Mouse (Mus musculus) liver, postnatal 0 days (tissue): ENCODE results near the gene Zfp791. TPM values are rescaled to one million over a fixed set of nuclear protein-coding genes. Genes with fewer than 3 reads are reported as not detected.
A peak's percentile ranks its signal among the peaks of the same experiment; 100 is the strongest.

Source experiments
- ATAC-seq: fragments of 200-750 bp; cut with Nextera tagmentation; 2 replicates; pipeline ENCODE4 v1.8.0; 2017; ENCODE audit warnings: mild to moderate bottlenecking, moderate library complexity
- DNase-seq: peaks from one replicate; pipeline ENCODE4 v3.0.0-alpha.2; 2016
- H3K27ac ChIP-seq: fragments of 300-500 bp; sonication (generic); 2 replicates; pipeline ENCODE4 v1.5.1; 2014; ENCODE audit warnings: antibody characterized with exemption, moderate library complexity, mild to moderate bottlenecking, low read depth
- H3K27me3 ChIP-seq: fragments of 300-500 bp; sonication (generic); 2 replicates; pipeline ENCODE4 v1.6.1; 2014; ENCODE audit warnings: low read length, control low read depth, mixed read lengths; ENCODE audit not compliant: insufficient read depth
- H3K36me3 ChIP-seq: fragments of 300-500 bp; sonication (generic); replicated peaks from 2 replicates; pipeline ENCODE4 v1.6.1; 2014; ENCODE audit warnings: mild to moderate bottlenecking, control low read depth, low read length, moderate library complexity, mixed read lengths; ENCODE audit not compliant: insufficient read depth
- H3K4me1 ChIP-seq: fragments of 300-500 bp; sonication (generic); 2 replicates; pipeline ENCODE4 v1.6.1; 2014; ENCODE audit warnings: antibody characterized with exemption, mild to moderate bottlenecking, control low read depth; ENCODE audit not compliant: insufficient read depth
- H3K4me2 ChIP-seq: fragments of 300-500 bp; sonication (generic); 2 replicates; pipeline ENCODE4 v1.6.1; 2014; ENCODE audit warnings: low read depth, mild to moderate bottlenecking, low read length, moderate library complexity, mixed read lengths
- H3K4me3 ChIP-seq: fragments of 300-500 bp; sonication (generic); 2 replicates; pipeline ENCODE4 v1.5.1; 2014; ENCODE audit warnings: low read depth, low read length
- H3K9ac ChIP-seq: fragments of 300-500 bp; sonication (generic); replicated peaks from 2 replicates; pipeline ENCODE4 v1.6.1; 2014; ENCODE audit warnings: mild to moderate bottlenecking, moderate library complexity
- H3K9me3 ChIP-seq: fragments of 300-500 bp; sonication (generic); 2 replicates; pipeline ENCODE4 v1.6.1; 2016; ENCODE audit warnings: mild to moderate bottlenecking, control low read depth, low read length, mixed read lengths
- CTCF ChIP-seq: sonication (generic); IDR thresholded peaks from 2 replicates; pipeline ENCODE4 v1.5.1; 2016; ENCODE audit warnings: antibody characterized with exemption, low read depth
- EP300 ChIP-seq: IDR thresholded peaks from 2 replicates; pipeline ENCODE4 v1.6.1; 2016; ENCODE audit warnings: antibody characterized with exemption, low read depth, mild to moderate bottlenecking
- WGBS: fragments of 180-500 bp; shearing (Covaris S2); extraction: QIAGEN DNeasy Blood & Tissue Kit; methylation state at CpG from one replicate; pipeline ENCODE4 v1.1.7; 2014; ENCODE audit not compliant: insufficient replicate concordance; 5-methylcytosine and 5-hydroxymethylcytosine counted together
- polyA plus RNA-seq: library from polyadenylated mRNA; unstranded; fragments of >200 nt; fragmentation: Nextera tagmentation; extraction: Ambion mirVana; gene quantifications from 2 replicates; pipeline ENCODE4 v1.2.1, GENCODE M21; 2015

The Zfp791 gene
- polyA plus RNA-seq, 1 experiment from 2014 or later, result 5.2 TPM

GRCm38 (mm10) chr8:85119052-85119981 lies 3.6 kb downstream of the Zfp791 start:
- peak overlapping the region; percentile 72 for H3K27ac ChIP-seq
- peak; percentile 80 for ATAC-seq

GRCm38 (mm10) chr8:85116984-85117383 lies 5.9 kb downstream of the Zfp791 start:
- ATAC-seq, result peak; percentile 62
- peak overlapping the region; percentile 56 for H3K4me2 ChIP-seq

More at GRCm38 (mm10) chr8:85119052-85119981, 3.6 kb downstream of the Zfp791 start:
- 0 out of 2 replicates have a peak, but pooled peaks cover 4% of the 10 kb centered on the region for H3K36me3 ChIP-seq
- peak; percentile 83 for DNase-seq
- no peaks in the 10 kb centered on the region for H3K27me3 ChIP-seq
- H3K9me3 ChIP-seq, result no peaks in the 10 kb centered on the region
- peak overlapping the region; percentile 60 for H3K4me2 ChIP-seq
- peak overlapping the region; percentile 62 for H3K9ac ChIP-seq
- 11% methylated on average over 37 of the region's 37 CpGs for WGBS
- H3K4me1 ChIP-seq, result peaks cover 3% of the 10 kb centered on the region; the same call in 1 of the 2 replicates
- TF ChIP-seq EP300, result no peak
- TF ChIP-seq CTCF, result peak; percentile 41
- peak overlapping the region; percentile 49 for H3K4me3 ChIP-seq

GRCm38 (mm10) chr8:85115501-85115900 lies 7.4 kb downstream of the Zfp791 start:
- no peak overlapping the region for H3K4me3 ChIP-seq
- DNase-seq, result no peak
- peak overlapping the region; percentile 56; the same call in 1 of the 2 replicates for H3K4me2 ChIP-seq
- H3K9ac ChIP-seq, result no peak overlapping the region
- H3K27me3 ChIP-seq, result no peaks in the 10 kb centered on the region
- no peak overlapping the region for H3K27ac ChIP-seq
- peaks cover 3% of the 10 kb centered on the region; the same call in 1 of the 2 replicates for H3K4me1 ChIP-seq
- TF ChIP-seq CTCF, result no peak
- TF ChIP-seq EP300, result no peak
- no peak for ATAC-seq
- peaks cover 3% of the 10 kb centered on the region for H3K9me3 ChIP-seq
- peaks cover 30% of the 10 kb centered on the region for H3K36me3 ChIP-seq
- WGBS, result 73% methylated on average over 4 of the region's 4 CpGs

More at GRCm38 (mm10) chr8:85116984-85117383, 5.9 kb downstream of the Zfp791 start:
- Histone ChIP-seq H3K9ac (no peak overlapping the region), H3K9me3 (no peaks in the 10 kb centered on the region; the same call in 1 of the 2 replicates), H3K36me3 (peaks cover 15% of the 10 kb centered on the region), H3K4me1 (peaks cover 3% of the 10 kb centered on the region; the same call in 1 of the 2 replicates), H3K27ac (peak overlapping the region; percentile 68), H3K4me3 (peak overlapping the region; percentile 11), H3K27me3 (no peaks in the 10 kb centered on the region)
- TF ChIP-seq EP300 (peak; percentile 71), CTCF (no peak)
- no peak for DNase-seq
- WGBS, result 57% methylated on average over 7 of the region's 7 CpGs

GRCm38 (mm10) chr8:85113241-85113640 lies 9.7 kb downstream of the Zfp791 start:
- TF ChIP-seq CTCF (no peak), EP300 (no peak)
- peaks cover 8% of the 10 kb centered on the region for H3K9me3 ChIP-seq
- H3K36me3 ChIP-seq, result peaks cover 39% of the 10 kb centered on the region
- no peak for ATAC-seq
- no peak overlapping the region for H3K9ac ChIP-seq
- DNase-seq, result no peak
- H3K4me2 ChIP-seq, result no peak overlapping the region
- H3K27me3 ChIP-seq, result no peaks in the 10 kb centered on the region
- no peak overlapping the region for H3K27ac ChIP-seq
- peaks cover 3% of the 10 kb centered on the region; the same call in 1 of the 2 replicates for H3K4me1 ChIP-seq
- no peak overlapping the region for H3K4me3 ChIP-seq
- WGBS, result 80% methylated on average over 10 of the region's 10 CpGs

- Histone ChIP-seq H3K27ac (no peak overlapping the region), H3K4me1 (no peaks in the 10 kb centered on the region), H3K36me3 (peaks cover 27% of the 10 kb centered on the region), H3K9me3 (0 out of 2 replicates have a peak, but pooled peaks cover 2% of the 10 kb centered on the region), H3K9ac (no peak overlapping the region), H3K4me3 (no peak overlapping the region), H3K4me2 (no peak overlapping the region), H3K27me3 (no peaks in the 10 kb centered on the region)
- 65% methylated on average over 4 of the region's 4 CpGs for WGBS
- DNase-seq, result no peak
- no peak for TF ChIP-seq CTCF
- no peak for TF ChIP-seq EP300
- ATAC-seq, result no peak
Measured at GRCm38 (mm10) chr8:85100076-85100665, 22.7 kb downstream of the Zfp791 start.

GRCm38 (mm10) chr8:85096850-85097249 lies 26.0 kb downstream of the Zfp791 start:
- peaks cover 45% of the 10 kb centered on the region for H3K36me3 ChIP-seq
- TF ChIP-seq CTCF, result no peak
- no peak for TF ChIP-seq EP300
- ATAC-seq (no peak), DNase-seq (no peak)
- no peak overlapping the region for H3K9ac ChIP-seq
- no peaks in the 10 kb centered on the region for H3K27me3 ChIP-seq
- WGBS, result 78% methylated on average over 4 of the region's 4 CpGs
- H3K27ac ChIP-seq, result no peak overlapping the region
- H3K9me3 ChIP-seq, result 0 out of 2 replicates have a peak, but pooled peaks cover 2% of the 10 kb centered on the region
- H3K4me1 ChIP-seq, result no peaks in the 10 kb centered on the region
- H3K4me3 ChIP-seq, result no peak overlapping the region
- no peak overlapping the region for H3K4me2 ChIP-seq
